27 mouse cellular contexts compared by ENCODE assay signal in genomic region chr8:81522085-81522484, GRCm38 (mm10).
DNase-seq lines count a peak whose midpoint lies in the region; ATAC-seq lines count a peak whose summit lies in the region.
"Had no signal": no experiment of that assay in that cellular context is flagged by ENCODE, and none has a peak within 500 bp of the region (broad histone marks: within the 10 kb centered on the region; RNA-seq: fewer than 3 reads in every experiment).

No protein-coding gene starts in this region.

- 0 out of 2 replicates have a peak, but pooled peaks have one; percentile 12 for ATAC-seq in megakaryocyte, adult 5-6 weeks (ENCODE audit: poor library complexity, severe bottlenecking)
- ATAC-seq in forebrain, embryonic 16.5 days: no peak
- ATAC-seq: intestine, postnatal 0 days; midbrain, embryonic 15.5 days had no signal

- H3K9me3 ChIP-seq in forebrain, embryonic 16.5 days (ENCODE audit: control insufficient read depth, low read length): no peaks in the 10 kb centered on the region
- H3K9me3 ChIP-seq: embryonic facial prominence, embryonic 10.5 days; embryonic facial prominence, embryonic 15.5 days; forebrain, embryonic 12.5 days; hindbrain, embryonic 13.5 days; midbrain, embryonic 15.5 days had no signal

- H3K27me3 ChIP-seq in forebrain, embryonic 16.5 days (replicated peaks; ENCODE audit: control insufficient read depth, insufficient read depth, low read length): no peaks in the 10 kb centered on the region
- H3K27me3 ChIP-seq: embryonic facial prominence, embryonic 15.5 days; forebrain, embryonic 12.5 days; hindbrain, embryonic 13.5 days; midbrain, embryonic 15.5 days had no signal

- no peak overlapping the region for H3K27ac ChIP-seq in forebrain, embryonic 16.5 days (ENCODE audit: low read length)
- H3K27ac ChIP-seq: embryonic facial prominence, embryonic 10.5 days; embryonic facial prominence, embryonic 15.5 days; forebrain, embryonic 12.5 days; hindbrain, embryonic 13.5 days; liver, embryonic 14.5 days; macrophage; midbrain, embryonic 15.5 days had no signal

- no peak overlapping the region for H3K4me2 ChIP-seq in forebrain, embryonic 16.5 days (ENCODE audit: low read length)
- H3K4me2 ChIP-seq: embryonic facial prominence, embryonic 15.5 days; forebrain, embryonic 12.5 days; heart, embryonic 11.5 days; hindbrain, embryonic 13.5 days; midbrain, embryonic 15.5 days had no signal

- no peaks in the 10 kb centered on the region for H3K4me1 ChIP-seq in forebrain, embryonic 16.5 days (replicated peaks; ENCODE audit: control insufficient read depth, insufficient read depth, low read length)
- H3K4me1 ChIP-seq: embryonic facial prominence, embryonic 10.5 days; embryonic facial prominence, embryonic 15.5 days; forebrain, embryonic 12.5 days; hindbrain, embryonic 13.5 days; midbrain, embryonic 15.5 days had no signal

- WGBS in forebrain, embryonic 16.5 days: 81% methylated on average over 2 of the region's 2 CpGs

- no peak overlapping the region for H3K4me3 ChIP-seq in forebrain, embryonic 16.5 days (replicated peaks; ENCODE audit: low read length)
- H3K4me3 ChIP-seq: embryonic facial prominence, embryonic 10.5 days; embryonic facial prominence, embryonic 15.5 days; forebrain, embryonic 12.5 days; hindbrain, embryonic 13.5 days; midbrain, embryonic 15.5 days had no signal

- DNase-seq in brain, adult 2 months (ENCODE audit: low read depth, low spot score): peak; percentile 57
- peak; percentile 46 for DNase-seq in cerebellum, adult 11-12 months
- peak; percentile 55 for DNase-seq in cerebellum, adult 9-11 months
- no peak for DNase-seq in T-cell, adult 2 months (ENCODE audit: low spot score)
- DNase-seq: adrenal gland, postnatal 10 days; B cell, adult 2 months; gastrocnemius, postnatal 25 days; heart, adult 11 months; heart, postnatal 36 days; kidney, adult 9 months; kidney, postnatal 14 days; layer of hippocampus, adult 9-11 months; liver; lung, adult 2 months; lung, postnatal 10 days; right cerebral cortex, postnatal 14 days had no signal

- no peaks in the 10 kb centered on the region for H3K36me3 ChIP-seq in forebrain, embryonic 16.5 days (ENCODE audit: control insufficient read depth, insufficient read depth)
- H3K36me3 ChIP-seq: embryonic facial prominence, embryonic 10.5 days; embryonic facial prominence, embryonic 15.5 days; forebrain, embryonic 12.5 days; hindbrain, embryonic 13.5 days; midbrain, embryonic 15.5 days had no signal

- no peak overlapping the region for H3K9ac ChIP-seq in forebrain, embryonic 16.5 days (replicated peaks; ENCODE audit: low read depth, low read length)
- H3K9ac ChIP-seq: embryonic facial prominence, embryonic 15.5 days; forebrain, embryonic 12.5 days; hindbrain, embryonic 13.5 days; liver, embryonic 14.5 days; midbrain, embryonic 15.5 days had no signal
